Mouse (Mus musculus) CD4-positive, CD25-positive, alpha-beta regulatory T cell, adult 4 months (primary cell): ENCODE measurements around the gene Kcnk7. TPM values are rescaled to one million over a fixed set of nuclear protein-coding genes. Genes with fewer than 3 reads are reported as not detected.
"Not testable (repeated sequence)": the region's sequence is repeated elsewhere in the genome, so short reads cannot be mapped to it uniquely, and the experiment has no call there.

Experiments
- ATAC-seq: one replicate; pipeline ENCODE4 v1.8.0; 2017
- polyA plus RNA-seq, 2 experiments: library from polyadenylated mRNA; unstranded; fragments of 100-300 nt; shearing (Covaris generic); gene quantifications; one replicate each; pipeline ENCODE4 v1.2.1; 2017

Gene Kcnk7
- polyA plus RNA-seq, result 1 to 10 TPM; 1.9 to 2.4 TPM

DNA sequence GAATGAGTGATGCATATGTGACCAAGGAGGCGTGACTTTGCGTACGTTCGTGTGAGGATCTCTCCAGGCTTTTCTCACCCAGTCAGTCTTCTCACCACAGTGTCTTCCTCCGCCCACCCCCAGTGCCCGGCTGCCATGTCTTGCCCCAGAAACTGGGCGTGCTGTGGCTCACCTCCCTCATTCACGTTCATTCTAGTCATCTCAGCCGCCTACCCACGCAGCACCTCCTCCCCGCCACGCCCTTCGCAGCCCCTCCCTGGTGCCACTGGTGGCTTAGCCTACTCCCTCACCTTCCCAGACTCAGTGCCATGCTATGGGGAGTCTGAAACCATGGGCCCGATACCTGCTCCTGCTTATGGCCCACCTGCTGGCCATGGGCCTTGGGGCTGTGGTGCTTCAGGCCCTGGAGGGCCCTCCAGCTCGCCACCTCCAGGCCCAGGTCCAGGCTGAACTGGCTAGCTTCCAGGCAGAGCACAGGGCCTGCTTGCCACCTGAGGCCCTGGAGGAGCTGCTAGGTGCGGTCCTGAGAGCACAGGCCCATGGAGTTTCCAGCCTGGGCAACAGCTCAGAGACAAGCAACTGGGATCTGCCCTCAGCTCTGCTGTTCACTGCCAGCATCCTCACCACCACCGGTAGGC lies at the start of gene Kcnk7:
Gene Kcnk7 (plus strand): TSS at position 205 of the 638 bp plus-strand sequence.
- ATAC-seq, result peak; percentile 75

DNA sequence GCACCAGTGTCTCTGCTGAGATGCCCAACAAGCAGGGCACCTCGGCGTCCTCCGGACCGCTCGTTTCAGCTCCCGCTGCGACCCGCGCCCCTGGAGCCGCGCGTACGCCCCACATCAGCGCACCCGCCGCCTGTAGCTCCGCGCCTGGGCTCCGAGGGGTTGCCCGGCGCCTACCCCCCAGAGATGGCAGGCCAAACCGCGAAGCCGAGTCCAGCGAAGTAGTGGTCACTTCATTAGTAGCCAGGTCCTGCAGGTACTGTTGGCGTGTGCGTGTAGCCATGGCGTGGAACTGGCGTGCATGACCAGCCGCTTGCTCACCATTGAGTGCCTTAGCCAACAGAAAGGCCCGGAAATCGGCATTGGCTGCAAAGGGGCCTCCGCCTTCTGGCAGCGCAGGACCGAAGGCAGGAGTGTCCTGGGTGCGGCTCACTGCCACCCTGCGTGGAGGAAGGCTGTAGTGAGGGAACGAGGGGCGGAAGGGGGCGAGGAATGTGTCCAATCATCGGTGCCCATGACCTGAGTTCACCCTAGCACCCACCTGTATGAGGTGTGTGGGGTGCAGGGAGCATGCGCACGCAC lies 49.4 kb upstream of the Kcnk7 start:
- no peak for ATAC-seq

DNA sequence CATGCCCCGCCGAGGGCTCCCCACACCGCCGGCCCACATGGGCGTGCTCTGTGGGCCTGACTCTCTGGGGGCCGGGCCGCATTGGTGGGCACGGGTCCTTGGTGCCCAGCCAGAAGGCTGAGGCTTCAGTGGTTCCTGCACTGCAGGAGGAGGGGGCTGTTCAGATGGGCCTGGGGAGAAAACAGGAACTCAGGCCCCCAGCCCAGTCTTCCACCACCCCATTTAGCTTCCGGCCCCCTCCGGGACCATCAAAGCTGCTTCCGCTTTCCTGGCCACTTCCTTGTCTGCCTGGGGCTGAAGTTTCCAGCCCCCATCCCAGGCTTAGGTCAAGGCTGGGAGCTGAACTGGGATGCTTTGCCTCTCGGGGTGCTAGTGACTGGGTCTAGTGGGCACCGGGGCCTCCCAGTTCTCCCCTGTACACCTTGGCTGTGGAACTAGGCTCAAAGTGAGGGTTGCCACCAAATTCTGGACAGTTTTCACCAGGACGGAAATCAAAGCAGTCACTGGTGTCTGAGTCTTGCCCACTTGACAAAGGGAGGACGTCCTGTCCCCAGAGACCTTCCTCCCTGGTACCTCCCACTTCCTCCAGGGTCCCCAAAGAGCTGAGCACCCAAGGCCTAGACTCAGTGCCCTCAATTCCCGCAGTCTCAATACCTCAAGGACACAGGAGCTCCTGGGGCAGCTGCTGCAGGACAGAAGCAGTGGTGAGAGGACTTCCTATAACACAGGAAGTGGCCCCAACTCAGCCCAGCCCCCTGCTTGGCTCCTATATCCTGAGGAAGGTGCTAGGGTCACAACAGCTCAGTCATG lies 43.0 kb upstream of the Kcnk7 start:
- ATAC-seq, result peak; percentile 25

DNA sequence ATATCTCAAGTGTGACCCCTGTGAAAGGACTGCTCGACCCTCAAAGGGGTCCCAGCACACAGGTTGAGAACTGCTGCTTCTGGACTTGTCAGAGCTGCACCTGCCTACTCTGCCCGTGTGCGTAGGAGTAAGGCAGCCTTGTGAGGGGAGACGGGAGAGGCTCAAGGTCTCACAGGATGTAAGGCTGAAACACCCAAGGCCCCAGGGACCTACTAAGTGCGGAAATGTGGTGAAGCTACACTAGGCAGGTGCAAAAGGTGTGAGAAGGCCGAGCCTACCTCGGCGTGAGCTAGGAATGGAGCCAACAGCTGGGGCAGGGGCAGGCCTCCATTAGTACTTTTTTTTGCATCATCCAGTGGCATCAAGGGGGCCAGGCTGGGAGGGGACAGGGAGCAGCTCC lies 41.9 kb upstream of the Kcnk7 start:
- ATAC-seq, result peak; percentile 50

DNA sequence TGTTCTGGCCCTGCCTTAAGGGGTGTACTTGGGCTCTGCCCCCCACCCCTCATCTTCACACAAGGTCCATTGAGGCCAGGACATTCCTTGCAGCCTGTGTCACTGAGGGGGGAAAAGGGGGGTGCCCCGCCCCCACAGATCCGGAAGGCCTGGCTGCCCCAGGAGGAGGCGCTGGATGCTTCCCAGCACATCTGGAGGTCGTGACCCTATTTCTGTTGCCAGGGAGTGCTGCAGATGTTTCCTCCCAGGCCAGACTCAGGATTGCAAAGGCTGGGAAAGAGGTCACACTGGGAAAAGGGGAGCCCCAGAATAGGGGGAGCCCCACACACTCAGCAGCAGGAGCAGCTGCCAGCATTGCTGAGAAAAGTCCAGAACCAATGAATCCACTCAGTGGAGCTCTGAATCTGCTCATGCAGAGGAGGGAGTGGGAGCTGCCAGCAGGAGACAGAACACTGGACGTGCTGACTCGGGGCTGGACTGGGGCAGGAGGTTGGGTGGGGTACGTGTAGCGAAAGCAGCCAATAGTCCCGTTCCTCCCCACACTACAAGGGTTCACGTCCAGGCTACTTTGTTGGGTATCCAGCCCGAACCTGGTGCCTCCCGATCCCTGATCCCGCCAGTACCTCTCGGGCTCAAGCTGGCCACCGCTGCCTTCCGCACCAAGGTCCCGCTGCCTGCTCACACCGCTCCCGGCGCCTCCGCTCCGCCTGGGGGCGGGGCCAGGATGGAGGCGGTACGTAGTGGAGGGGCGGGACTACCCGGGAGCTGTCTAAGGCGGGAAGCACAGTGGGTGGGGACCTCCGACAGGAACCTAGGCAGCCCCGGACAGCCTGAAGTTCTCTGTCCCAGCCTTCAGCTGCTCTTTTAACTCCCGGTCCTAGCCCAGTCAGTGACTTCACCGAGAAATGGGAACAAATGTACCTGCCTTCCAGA lies 40.9 kb upstream of the Kcnk7 start, which contains the start of gene Sipa1:
Gene Sipa1 (minus strand): TSS at position 727 of the 933 bp plus-strand sequence.
- peak; percentile 92 for ATAC-seq

DNA sequence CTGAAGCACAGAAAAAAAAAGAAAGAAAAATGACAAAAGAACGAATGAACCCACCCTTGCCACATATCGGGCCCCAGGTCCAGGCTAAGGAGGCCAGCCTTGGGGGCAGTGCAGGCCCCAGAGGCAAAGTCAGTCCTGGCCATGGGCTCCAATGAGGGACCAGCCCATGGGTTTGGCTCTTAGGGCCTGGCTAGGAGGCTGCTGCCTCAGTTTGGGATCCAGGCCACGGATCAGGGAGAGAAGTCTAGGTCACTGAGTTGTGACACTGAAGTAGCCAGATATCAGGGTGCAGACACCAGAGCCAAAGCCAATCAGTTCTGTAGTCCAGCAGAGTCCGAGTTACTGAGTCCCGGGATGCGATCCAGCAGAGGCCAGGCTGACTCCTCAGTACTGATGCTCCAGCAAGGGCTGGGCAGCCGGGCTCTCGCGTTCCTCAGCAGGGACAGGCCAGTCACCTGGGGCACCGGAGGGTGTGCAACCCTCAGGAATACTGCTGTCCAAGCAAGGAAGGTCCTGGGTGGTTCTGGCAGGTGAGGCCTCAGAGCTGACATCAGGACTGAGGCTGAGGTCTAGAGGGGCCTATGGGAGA lies 39.4 kb upstream of the Kcnk7 start:
- ATAC-seq, result no peak

DNA sequence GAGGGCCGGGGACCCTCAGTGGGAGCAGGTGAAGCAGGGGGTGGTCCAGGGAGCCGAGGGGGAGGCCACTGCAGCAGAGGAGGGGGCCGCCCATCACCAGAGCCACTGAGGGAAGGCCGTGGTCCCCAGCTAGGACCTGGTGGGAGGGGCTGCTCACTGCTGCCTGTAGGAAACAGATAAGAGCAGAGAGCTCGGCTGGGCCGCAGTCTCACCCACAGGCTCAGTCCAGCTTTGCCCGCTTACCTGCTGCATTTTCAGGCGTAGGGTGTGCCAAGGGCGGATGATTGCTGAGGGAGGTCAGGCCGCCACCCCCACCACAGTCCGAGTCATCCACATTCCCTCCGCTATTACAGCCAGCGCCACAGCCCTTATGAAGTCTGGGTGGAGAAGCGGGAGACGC lies 38.7 kb upstream of the Kcnk7 start:
- ATAC-seq, result no peak

DNA sequence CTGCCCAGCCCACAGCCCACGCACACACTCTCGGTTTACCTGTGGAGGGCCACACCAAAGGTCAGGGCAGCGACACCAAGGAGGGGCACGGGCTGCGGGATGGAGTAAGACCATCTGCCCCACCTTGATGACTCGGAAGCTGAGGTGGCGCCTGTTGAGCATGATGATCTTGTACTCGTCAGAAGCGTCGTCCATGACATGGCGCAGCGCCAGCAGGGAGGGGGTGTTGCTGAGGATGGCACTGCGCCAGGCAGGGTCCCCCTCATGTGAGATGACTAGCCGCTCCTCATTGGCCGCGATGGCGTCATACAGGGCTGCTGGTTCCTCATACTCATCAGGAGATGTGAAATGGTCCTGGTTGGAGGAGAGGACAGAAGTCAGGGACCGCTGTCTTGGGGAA lies 37.8 kb upstream of the Kcnk7 start:
- no peak for ATAC-seq

DNA sequence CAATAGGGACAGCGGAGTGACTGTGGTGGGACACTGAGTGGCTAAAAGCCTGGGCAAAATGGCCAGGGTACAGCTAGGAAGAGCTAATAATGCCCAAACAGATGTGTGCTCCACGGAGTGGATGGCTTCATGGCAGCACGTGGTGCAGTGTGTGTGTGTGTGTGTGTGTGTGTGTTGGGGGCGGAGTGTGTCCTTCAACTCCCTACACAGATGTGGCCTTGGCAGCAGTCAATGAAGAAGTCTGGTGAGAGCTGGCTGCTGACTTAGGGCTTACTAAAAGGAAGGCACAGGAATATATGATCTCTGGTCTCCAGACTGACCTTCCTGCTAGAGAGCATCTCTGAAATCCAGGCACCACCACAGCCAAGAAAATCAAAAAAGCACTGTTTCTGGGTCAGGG lies 35.8 kb upstream of the Kcnk7 start:
- ATAC-seq, result no peak

DNA sequence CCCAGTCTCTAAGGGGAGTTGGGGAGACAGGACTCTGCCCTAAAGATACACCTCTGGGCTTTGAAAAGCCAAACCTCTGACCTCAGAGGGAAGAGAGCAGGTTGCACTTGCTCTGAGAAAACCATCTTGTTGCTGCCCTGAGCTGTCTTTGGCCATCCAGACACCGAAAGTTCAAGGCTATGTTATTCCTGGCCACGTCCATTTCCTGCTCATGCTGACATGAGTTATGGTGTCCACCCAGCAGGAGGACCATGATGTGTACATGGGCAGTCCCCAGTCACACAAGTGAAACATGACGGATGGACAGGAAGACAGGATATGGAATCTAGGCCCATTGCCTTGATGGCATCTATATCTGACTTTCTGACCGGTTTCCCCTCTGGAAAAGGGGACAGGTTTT lies 23.7 kb upstream of the Kcnk7 start:
- no peak for ATAC-seq

DNA sequence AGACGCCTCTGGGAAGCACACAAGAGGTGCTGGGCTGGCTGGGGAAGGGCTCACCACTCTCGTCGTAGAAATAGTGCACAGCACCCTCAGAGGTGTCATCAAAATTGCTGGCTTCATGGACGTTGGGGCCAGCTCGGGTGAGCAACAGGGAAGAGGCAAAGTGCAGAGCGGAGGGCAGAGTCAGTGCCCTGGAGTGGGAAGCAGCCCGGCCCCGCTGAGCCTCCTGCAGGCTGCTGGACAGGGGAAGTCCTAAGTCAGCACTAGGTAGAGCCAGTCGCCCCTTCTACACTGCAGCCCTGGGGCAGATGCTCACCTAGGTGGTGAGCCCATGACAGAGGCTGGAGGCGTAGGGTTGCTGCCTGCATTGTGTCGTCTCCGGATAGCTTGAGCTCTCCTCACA lies 19.9 kb upstream of the Kcnk7 start:
- no peak for ATAC-seq

DNA sequence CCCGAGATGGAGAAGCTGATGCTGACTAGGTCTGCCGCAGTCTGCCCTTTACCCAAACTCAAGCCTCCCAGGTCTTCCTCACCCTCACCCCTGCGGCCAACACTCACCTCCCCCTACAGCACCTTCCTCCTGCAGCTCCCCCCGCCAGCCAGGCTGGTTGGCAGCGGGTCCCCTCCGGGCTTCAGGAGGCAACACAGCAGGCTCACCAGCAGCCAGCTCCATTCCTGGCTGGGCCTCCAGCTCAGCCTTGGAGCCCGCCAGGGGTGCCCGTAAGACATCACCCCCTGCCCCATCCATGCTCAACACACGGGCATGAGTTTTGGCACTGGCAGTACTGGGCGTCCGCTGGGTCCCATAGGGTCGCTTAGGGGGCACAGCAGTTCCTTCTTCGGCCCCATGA lies 19.2 kb upstream of the Kcnk7 start:
- no peak for ATAC-seq

DNA sequence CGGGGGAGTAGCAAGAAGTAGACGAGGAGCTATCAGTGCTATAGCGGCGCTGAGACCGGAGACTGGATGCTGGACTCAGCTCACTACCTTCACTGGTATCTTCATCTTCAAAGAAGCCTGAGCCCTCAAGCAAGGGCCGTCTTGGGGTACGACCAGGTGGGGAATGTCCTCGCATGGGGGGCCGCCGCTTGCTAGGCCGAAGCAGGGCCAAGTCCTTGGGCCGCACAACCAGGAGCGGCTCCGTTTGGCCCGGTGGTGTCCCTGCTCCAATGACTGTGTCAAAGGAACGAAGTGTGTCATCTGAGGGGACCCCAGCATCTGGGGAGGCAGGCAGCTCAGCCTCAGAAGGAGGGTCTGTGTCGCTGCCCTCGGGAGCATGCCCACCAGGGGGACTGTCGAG lies 18.7 kb upstream of the Kcnk7 start:
- no peak for ATAC-seq

DNA sequence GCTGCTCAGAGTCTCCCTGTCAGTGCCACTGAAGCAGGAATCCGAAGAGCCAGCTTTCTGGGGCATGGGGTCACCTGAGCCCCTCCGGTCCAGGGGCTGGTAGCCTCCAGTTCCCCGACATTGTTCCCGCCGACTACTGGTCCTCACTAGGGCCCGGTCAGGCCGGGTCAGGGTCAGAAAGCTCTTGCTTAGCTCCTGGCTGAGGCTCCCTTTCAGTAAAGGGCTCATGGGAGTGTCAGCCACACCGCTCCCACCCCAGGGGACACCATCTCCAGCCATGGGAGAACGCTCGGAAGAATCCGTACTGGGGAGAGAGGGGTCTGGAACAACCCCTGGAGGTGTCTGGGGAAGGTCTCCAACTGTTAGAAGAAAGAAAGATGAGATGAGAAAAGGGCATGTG lies 18.3 kb upstream of the Kcnk7 start:
- ATAC-seq, result no peak

DNA sequence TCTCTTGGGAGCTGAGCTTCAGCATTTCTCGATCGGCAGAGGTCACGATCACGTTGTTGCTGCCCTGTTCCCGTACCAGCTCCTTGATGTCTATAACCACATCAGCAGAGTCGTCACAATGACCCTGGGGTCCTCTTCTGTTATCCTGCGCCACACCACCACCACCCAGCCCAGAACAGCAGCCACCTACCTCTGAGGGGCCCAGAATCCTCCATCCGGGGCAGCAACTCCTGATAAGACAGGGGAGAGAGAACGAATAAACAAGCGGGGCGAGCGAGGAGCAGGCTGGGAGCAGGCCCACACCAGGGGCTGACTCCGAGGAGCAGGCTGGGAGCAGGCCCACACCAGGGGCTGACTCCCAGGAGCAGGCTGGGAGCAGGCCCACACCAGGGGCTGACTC lies 17.7 kb upstream of the Kcnk7 start:
- ATAC-seq, result no peak

DNA sequence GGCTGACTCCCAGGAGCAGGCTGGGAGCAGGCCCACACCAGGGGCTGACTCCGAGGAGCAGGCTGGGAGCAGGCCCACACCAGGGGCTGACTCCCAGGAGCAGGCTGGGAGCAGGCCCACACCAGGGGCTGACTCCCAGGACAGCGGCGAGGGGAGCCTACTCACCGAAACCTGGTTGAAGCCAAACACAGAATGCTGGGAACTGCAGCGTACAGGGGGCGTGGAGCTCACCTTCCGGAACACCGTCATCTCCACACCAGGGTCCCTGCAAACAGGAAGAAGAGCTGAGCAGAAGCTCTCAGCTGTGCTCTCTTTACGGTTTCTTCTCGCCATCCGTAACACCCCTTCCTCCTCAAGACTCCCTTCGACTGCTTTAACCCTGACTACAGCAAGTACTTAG lies 17.2 kb upstream of the Kcnk7 start:
- not testable (repeated sequence) for ATAC-seq

DNA sequence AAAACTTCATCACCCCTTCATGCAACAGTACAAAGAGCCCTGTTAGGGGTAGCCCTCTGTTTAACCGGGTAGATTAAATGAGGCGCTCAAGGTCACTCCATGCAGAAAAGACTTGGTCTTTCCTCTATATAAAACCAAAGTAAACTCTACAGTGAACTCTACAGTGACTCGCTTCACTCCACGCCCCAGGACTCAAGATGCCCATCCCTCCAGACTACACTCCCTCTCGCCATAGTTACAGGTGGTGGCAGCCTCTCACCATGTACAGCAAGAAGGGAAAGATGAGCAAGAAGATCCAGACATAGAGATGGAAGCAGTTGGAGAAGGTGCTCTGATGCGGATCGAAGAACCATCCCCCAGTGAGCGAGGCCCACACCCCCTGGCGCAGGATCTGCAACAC lies 16.4 kb upstream of the Kcnk7 start:
- ATAC-seq, result no peak

DNA sequence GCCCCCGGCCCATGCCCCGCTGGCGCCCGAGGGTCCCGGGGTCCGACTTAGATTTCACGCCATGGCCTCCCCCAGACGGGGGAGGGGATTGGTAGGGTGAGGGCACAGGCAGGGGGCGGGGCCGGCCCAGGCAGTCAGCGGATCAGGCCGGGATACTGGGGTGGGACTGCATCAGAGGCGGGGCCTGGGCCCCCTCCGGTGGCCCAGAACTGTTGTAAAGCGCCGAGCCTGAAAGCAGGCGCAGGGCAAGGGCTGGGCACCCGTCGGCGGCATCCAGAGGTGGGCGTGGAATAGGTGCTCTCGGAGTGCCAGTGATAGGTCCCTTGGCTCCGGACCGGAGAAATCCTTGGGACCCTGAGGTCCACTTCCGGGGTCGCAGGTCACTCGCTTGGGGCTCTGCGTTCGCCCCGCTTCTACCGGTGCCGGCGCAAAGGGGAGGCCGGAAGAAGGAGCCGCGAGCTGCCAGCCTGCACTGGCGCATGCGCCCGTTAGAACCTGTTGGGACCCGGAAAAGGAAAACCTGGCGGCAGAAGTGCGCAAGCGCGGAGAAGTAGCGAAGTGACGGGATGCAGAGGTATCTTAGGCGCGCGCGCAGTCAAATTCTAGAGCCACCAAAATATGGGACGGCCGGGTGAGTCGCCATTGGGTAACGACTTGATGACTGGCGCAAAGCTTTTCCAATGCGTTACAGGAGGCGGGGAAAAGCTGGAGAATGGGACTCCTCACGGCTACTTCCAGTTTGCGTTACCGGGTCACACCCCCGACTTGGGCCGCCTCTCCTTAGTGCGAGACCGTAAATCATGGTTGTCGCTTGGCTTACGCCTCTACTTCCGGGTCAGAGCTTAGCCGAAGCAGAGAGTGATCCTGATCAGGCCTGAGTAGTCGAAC lies 15.7 kb upstream of the Kcnk7 start, which contains the start of the genes Map3k11 and Pcnx3:
Gene Map3k11 (plus strand): TSS at position 543 of the 888 bp plus-strand sequence.
Gene Pcnx3 (minus strand): TSS at position 709 of the 888 bp plus-strand sequence.
- ATAC-seq, result peak; percentile 78

DNA sequence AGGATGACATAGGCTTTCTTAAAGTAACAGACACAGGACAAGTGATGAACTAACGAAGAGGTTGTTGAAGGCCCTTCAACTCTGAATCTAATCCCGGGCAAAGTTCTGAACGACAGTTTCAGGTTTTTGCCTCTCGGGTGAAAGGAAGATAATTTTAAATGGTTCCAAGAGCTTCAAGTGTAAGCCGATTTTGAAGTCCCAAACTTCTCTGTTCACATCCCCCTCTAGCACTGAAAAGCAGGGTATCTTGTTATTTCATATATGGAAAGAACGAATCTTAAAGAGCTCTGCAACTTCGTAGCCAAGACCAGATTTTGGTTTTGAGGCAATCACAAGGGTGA lies 15.1 kb upstream of the Kcnk7 start:
- no peak for ATAC-seq

DNA sequence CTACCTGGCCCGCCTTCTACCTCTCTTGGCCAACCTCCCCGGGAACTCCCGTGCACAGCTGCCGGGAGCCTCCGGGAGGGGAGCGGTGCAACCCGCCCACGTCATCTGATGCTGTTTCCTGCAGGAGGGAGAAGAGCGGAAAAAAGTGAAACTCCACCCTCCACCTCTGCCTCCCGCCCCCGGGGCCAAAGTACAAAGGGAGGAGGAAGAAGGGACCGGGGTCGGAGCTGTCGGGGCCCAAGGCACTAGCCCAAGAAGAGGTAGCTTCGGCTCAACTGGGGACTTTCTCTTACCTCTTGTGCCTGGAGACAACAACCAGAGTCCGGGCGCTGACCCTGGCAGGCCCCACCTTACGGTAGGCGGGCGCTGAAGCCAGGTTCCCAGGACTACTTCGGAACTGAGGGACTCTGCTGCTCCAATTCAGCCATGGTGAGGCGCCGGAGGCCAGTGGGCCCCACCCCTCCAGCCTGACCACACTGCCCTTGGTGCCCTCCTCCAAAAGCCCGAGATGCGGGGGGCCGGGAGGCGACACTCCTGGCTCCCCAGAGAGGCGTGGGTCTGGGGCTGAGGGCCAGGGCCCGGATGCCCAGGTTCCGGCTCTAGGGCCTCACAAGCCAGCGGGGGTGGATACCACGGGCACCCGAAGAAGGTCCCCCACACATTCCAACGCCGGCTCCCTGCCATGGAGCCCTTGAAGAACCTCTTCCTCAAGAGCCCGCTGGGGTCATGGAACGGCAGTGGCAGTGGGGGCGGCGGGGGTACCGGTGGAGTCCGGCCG lies 14.4 kb upstream of the Kcnk7 start:
- peak; percentile 73 for ATAC-seq
